Mouse (Mus musculus): Measurements from ENCODE around the gene Olfr493.

Gene Olfr493

DNA sequence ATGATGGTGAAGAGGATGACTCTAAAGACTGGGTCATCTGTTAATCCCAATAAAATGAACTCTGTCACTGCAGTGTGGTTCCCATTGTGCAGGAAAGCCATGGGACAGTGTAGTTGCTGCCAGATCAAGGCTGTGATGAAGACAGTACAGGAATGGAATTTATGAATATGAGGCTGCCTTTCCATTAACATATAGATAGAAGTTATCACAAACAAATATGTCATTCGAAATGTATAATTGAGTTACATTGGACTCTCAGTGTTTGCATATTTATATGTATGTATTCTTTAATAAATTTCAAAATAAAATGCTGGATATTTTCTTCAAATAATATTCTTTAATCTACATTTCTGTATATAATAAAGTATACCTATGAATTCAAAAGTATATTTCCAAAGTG is at the start of gene Olfr493:
Gene Olfr493, minus strand, starts transcription at position 101 of the 400 bp plus-strand sequence.
- no peak for DNase-seq (ENCODE audit: low spot score in 2 of 2)

GRCm38 (mm10) chr7:108392867-108393266 is 46.1 kb upstream of the Olfr493 start, which contains the start of gene Olfr495:
Olfr495 (plus strand) TSS chr7:108393167.
- DNase-seq (ENCODE audit: low spot score in 2 of 2) = no peak

- DNase-seq (ENCODE audit: low spot score in 2 of 2) = no peak
These were observed 18.3 kb upstream of the Olfr493 start, which contains the start of gene Olfr494 for GRCm38 (mm10) chr7:108365035-108365434. Olfr494 (plus strand) TSS chr7:108365335.

DNA sequence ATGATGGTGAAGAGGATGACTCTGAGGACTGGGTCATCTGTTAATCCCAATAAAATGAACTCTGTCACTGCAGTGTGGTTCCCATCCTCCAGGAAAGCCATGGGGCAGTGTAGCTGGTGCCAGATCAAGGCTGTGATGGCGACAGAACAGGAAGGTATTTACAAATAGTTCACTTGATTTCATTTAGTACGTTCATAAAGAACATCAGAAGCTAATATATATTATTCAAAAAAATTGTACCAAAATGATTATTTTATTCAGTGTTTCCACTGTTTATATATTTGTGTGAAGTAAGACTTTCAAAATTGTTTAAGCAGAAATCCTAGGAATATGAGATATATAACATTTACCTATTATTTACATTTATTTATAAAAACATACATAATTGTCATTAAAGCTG is 23.2 kb downstream of the Olfr493 start, which contains the start of gene Olfr492:
Gene Olfr492, minus strand, starts transcription at position 101 of the 400 bp plus-strand sequence.
- no peak for DNase-seq (ENCODE audit: low spot score in 2 of 2)

- DNase-seq (ENCODE audit: low spot score in 2 of 2) = no peak
These were observed 33.6 kb downstream of the Olfr493 start, which contains the start of gene Olfr491 for GRCm38 (mm10) chr7:108313151-108313550. Olfr491 (plus strand) TSS chr7:108313451.
